Mouse (Mus musculus): ENCODE results near the gene Zbtb16. TPM values are rescaled to one million over a fixed set of nuclear protein-coding genes. Genes with fewer than 3 reads are reported as not detected.

Gene Zbtb16
- polyA plus RNA-seq (2015; fragmentation: Nextera tagmentation; extraction: Ambion mirVana): 6.8 and 7.9 TPM in 2 replicates

GRCm38 (mm10) chr9:48835631-48836565 lies at the start of gene Zbtb16:
Gene Zbtb16 (minus strand): TSS chr9:48836222.
- H3K9me3 ChIP-seq: no peaks in the 10 kb centered on the region
- H3K27ac ChIP-seq (replicated peaks): peak within 1 kb of the TSS; percentile 60; the same call in 1 of the 2 replicates
- peaks cover 27% of the 10 kb centered on the region for H3K4me1 ChIP-seq (replicated peaks)
- peaks cover 15% of the 10 kb centered on the region for H3K27me3 ChIP-seq
- WGBS: under 1% methylated on average over 63 of the region's 78 CpGs
- H3K9ac ChIP-seq: peak within 1 kb of the TSS; percentile 61
- ATAC-seq (ENCODE audit: low FRiP score, low read depth): peak; percentile 88
- H3K36me3 ChIP-seq: no peaks in the 10 kb centered on the region
- H3K4me3 ChIP-seq: peak within 1 kb of the TSS; percentile 81
- H3K4me2 ChIP-seq: peak within 1 kb of the TSS; percentile 99

- WGBS: 88% methylated on average over 8 of the region's 8 CpGs
- no peaks in the 10 kb centered on the region for H3K36me3 ChIP-seq
- no peak overlapping the region for H3K27ac ChIP-seq (replicated peaks)
- H3K4me1 ChIP-seq (replicated peaks): no peaks in the 10 kb centered on the region
- H3K9me3 ChIP-seq: no peaks in the 10 kb centered on the region
- H3K9ac ChIP-seq: no peak overlapping the region
- no peak overlapping the region for H3K4me2 ChIP-seq
- no peak for ATAC-seq (ENCODE audit: low FRiP score, low read depth)
- H3K4me3 ChIP-seq: no peak overlapping the region
- H3K27me3 ChIP-seq: no peaks in the 10 kb centered on the region
Observed at GRCm38 (mm10) chr9:48872896-48873295, 36.9 kb upstream of the Zbtb16 start.

- Histone ChIP-seq H3K4me1 (replicated peaks) (peaks cover 16% of the 10 kb centered on the region), H3K9ac (no peak overlapping the region), H3K27ac (replicated peaks) (no peak overlapping the region), H3K27me3 (no peaks in the 10 kb centered on the region), H3K4me3 (no peak overlapping the region), H3K9me3 (no peaks in the 10 kb centered on the region), H3K4me2 (no peak overlapping the region), H3K36me3 (no peaks in the 10 kb centered on the region)
- 40% methylated on average over 12 of the region's 12 CpGs for WGBS
- ATAC-seq (ENCODE audit: low FRiP score, low read depth): no peak; the same call in 1 of the 2 replicates
Observed at GRCm38 (mm10) chr9:48866523-48867121, 30.6 kb upstream of the Zbtb16 start.

- H3K4me3 ChIP-seq: no peak overlapping the region
- no peak for ATAC-seq (ENCODE audit: low FRiP score, low read depth)
- H3K4me1 ChIP-seq (replicated peaks): peaks cover 18% of the 10 kb centered on the region
- no peaks in the 10 kb centered on the region for H3K36me3 ChIP-seq
- no peaks in the 10 kb centered on the region for H3K27me3 ChIP-seq
- no peak overlapping the region for H3K9ac ChIP-seq
- WGBS: 47% methylated on average over 9 of the region's 9 CpGs
- H3K9me3 ChIP-seq: no peaks in the 10 kb centered on the region
- no peak overlapping the region for H3K27ac ChIP-seq (replicated peaks)
- H3K4me2 ChIP-seq: no peak overlapping the region
Observed at GRCm38 (mm10) chr9:48865235-48865634, 29.2 kb upstream of the Zbtb16 start.

GRCm38 (mm10) chr9:48861481-48861880 lies 25.5 kb upstream of the Zbtb16 start:
- H3K9ac ChIP-seq: no peak overlapping the region
- WGBS: 87% methylated on average over 10 of the region's 10 CpGs
- H3K4me2 ChIP-seq: no peak overlapping the region
- H3K27me3 ChIP-seq: no peaks in the 10 kb centered on the region
- peaks cover 6% of the 10 kb centered on the region for H3K4me1 ChIP-seq (replicated peaks)
- H3K4me3 ChIP-seq: no peak overlapping the region
- ATAC-seq (ENCODE audit: low FRiP score, low read depth): no peak
- H3K27ac ChIP-seq (replicated peaks): no peak overlapping the region
- H3K36me3 ChIP-seq: no peaks in the 10 kb centered on the region
- no peaks in the 10 kb centered on the region for H3K9me3 ChIP-seq

- Histone ChIP-seq H3K4me2 (no peak overlapping the region), H3K36me3 (no peaks in the 10 kb centered on the region), H3K9me3 (no peaks in the 10 kb centered on the region), H3K4me3 (no peak overlapping the region), H3K27ac (replicated peaks) (no peak overlapping the region), H3K27me3 (no peaks in the 10 kb centered on the region), H3K9ac (no peak overlapping the region), H3K4me1 (replicated peaks) (peaks cover 4% of the 10 kb centered on the region)
- ATAC-seq (ENCODE audit: low FRiP score, low read depth): peak; percentile 38; the same call in 1 of the 2 replicates
- 7% methylated on average over 6 of the region's 6 CpGs for WGBS
Observed at GRCm38 (mm10) chr9:48860526-48860845, 24.5 kb upstream of the Zbtb16 start.

GRCm38 (mm10) chr9:48859828-48860525 lies 24.0 kb upstream of the Zbtb16 start:
- H3K9ac ChIP-seq: no peak overlapping the region
- H3K4me1 ChIP-seq (replicated peaks): peaks cover 4% of the 10 kb centered on the region
- peak; percentile 8; the same call in 1 of the 2 replicates for ATAC-seq (ENCODE audit: low FRiP score, low read depth)
- H3K4me2 ChIP-seq: no peak overlapping the region
- no peaks in the 10 kb centered on the region for H3K36me3 ChIP-seq
- H3K27me3 ChIP-seq: no peaks in the 10 kb centered on the region
- 28% methylated on average over 10 of the region's 10 CpGs for WGBS
- no peak overlapping the region for H3K27ac ChIP-seq (replicated peaks)
- no peaks in the 10 kb centered on the region for H3K9me3 ChIP-seq
- no peak overlapping the region for H3K4me3 ChIP-seq

- Histone ChIP-seq H3K9me3 (no peaks in the 10 kb centered on the region), H3K4me3 (no peak overlapping the region), H3K9ac (no peak overlapping the region), H3K4me1 (replicated peaks) (peaks cover 4% of the 10 kb centered on the region), H3K36me3 (no peaks in the 10 kb centered on the region), H3K27me3 (no peaks in the 10 kb centered on the region), H3K4me2 (no peak overlapping the region), H3K27ac (replicated peaks) (no peak overlapping the region)
- 75% methylated on average over 7 of the region's 7 CpGs for WGBS
- no peak for ATAC-seq (ENCODE audit: low FRiP score, low read depth)
Observed at GRCm38 (mm10) chr9:48857944-48858343, 21.9 kb upstream of the Zbtb16 start.

GRCm38 (mm10) chr9:48856240-48856639 lies 20.2 kb upstream of the Zbtb16 start:
- H3K9me3 ChIP-seq: no peaks in the 10 kb centered on the region
- H3K9ac ChIP-seq: no peak overlapping the region
- no peaks in the 10 kb centered on the region for H3K27me3 ChIP-seq
- no peaks in the 10 kb centered on the region for H3K36me3 ChIP-seq
- peaks cover 4% of the 10 kb centered on the region for H3K4me1 ChIP-seq (replicated peaks)
- H3K4me3 ChIP-seq: no peak overlapping the region
- 90% methylated on average over 4 of the region's 4 CpGs for WGBS
- H3K4me2 ChIP-seq: no peak overlapping the region
- H3K27ac ChIP-seq (replicated peaks): no peak overlapping the region
- ATAC-seq (ENCODE audit: low FRiP score, low read depth): no peak

GRCm38 (mm10) chr9:48849531-48849930 lies 13.5 kb upstream of the Zbtb16 start:
- no peaks in the 10 kb centered on the region for H3K4me1 ChIP-seq (replicated peaks)
- H3K4me3 ChIP-seq: no peak overlapping the region
- H3K9me3 ChIP-seq: no peaks in the 10 kb centered on the region
- no peak overlapping the region for H3K9ac ChIP-seq
- no peak overlapping the region for H3K27ac ChIP-seq (replicated peaks)
- ATAC-seq (ENCODE audit: low FRiP score, low read depth): no peak
- H3K36me3 ChIP-seq: no peaks in the 10 kb centered on the region
- no peaks in the 10 kb centered on the region for H3K27me3 ChIP-seq
- 93% methylated on average over 5 of the region's 5 CpGs for WGBS
- H3K4me2 ChIP-seq: no peak overlapping the region

- WGBS: 98% methylated on average over 3 of the region's 3 CpGs
- Histone ChIP-seq H3K36me3 (no peaks in the 10 kb centered on the region), H3K27me3 (peaks cover 3% of the 10 kb centered on the region; the same call in 1 of the 2 replicates), H3K4me2 (no peak overlapping the region), H3K4me3 (no peak overlapping the region), H3K4me1 (replicated peaks) (peaks cover 22% of the 10 kb centered on the region), H3K9me3 (no peaks in the 10 kb centered on the region), H3K27ac (replicated peaks) (no peak overlapping the region), H3K9ac (no peak overlapping the region)
- ATAC-seq (ENCODE audit: low FRiP score, low read depth): no peak
Observed at GRCm38 (mm10) chr9:48839568-48839967, 3.5 kb upstream of the Zbtb16 start.

GRCm38 (mm10) chr9:48838346-48838745 lies 2.3 kb upstream of the Zbtb16 start:
- no peak overlapping the region for H3K4me3 ChIP-seq
- H3K9ac ChIP-seq: no peak overlapping the region
- H3K36me3 ChIP-seq: no peaks in the 10 kb centered on the region
- WGBS: 51% methylated on average over 4 of the region's 4 CpGs
- H3K9me3 ChIP-seq: no peaks in the 10 kb centered on the region
- H3K4me1 ChIP-seq (replicated peaks): peaks cover 27% of the 10 kb centered on the region
- no peak overlapping the region for H3K4me2 ChIP-seq
- ATAC-seq (ENCODE audit: low FRiP score, low read depth): no peak
- no peak overlapping the region for H3K27ac ChIP-seq (replicated peaks)
- peaks cover 15% of the 10 kb centered on the region for H3K27me3 ChIP-seq

Measured in hindbrain, embryonic 15.5 days (tissue).